Mouse (Mus musculus) forebrain, embryonic 14.5 days (tissue): ENCODE measurements around the gene Rpusd2. TPM values are rescaled to one million over a fixed set of nuclear protein-coding genes. Genes with fewer than 3 reads are reported as not detected.

ENCODE experiments used
- ATAC-seq: fragments of 200-750 bp; cut with Nextera tagmentation; 2 replicates; pipeline ENCODE4 v1.8.0; 2017; ENCODE audit warnings: mild to moderate bottlenecking, moderate library complexity
- DNase-seq: peaks from one replicate; pipeline ENCODE4 v3.0.0-alpha.2; 2015; ENCODE audit warnings: low spot score
- H3K27ac ChIP-seq: fragments of 300-500 bp; sonication (generic); 2 replicates; pipeline ENCODE4 v1.5.1; 2014; ENCODE audit warnings: low read depth, mild to moderate bottlenecking, control low read depth, low read length, moderate library complexity
- H3K27me3 ChIP-seq: fragments of 300-500 bp; sonication (generic); replicated peaks from 2 replicates; pipeline ENCODE4 v1.6.1; 2014; ENCODE audit warnings: low read length, control low read depth, mixed read lengths; ENCODE audit not compliant: control insufficient read depth, insufficient read depth
- H3K36me3 ChIP-seq: fragments of 300-500 bp; sonication (generic); 2 replicates; pipeline ENCODE4 v1.6.1; 2014; ENCODE audit warnings: low read length, control low read depth; ENCODE audit not compliant: control insufficient read depth, insufficient read depth
- H3K4me1 ChIP-seq: fragments of 300-500 bp; sonication (generic); 2 replicates; pipeline ENCODE4 v1.6.1; 2014; ENCODE audit warnings: antibody characterized with exemption, low read length, control low read depth; ENCODE audit not compliant: control insufficient read depth, insufficient read depth
- H3K4me2 ChIP-seq: fragments of 300-500 bp; sonication (generic); 2 replicates; pipeline ENCODE4 v1.6.1; 2014; ENCODE audit warnings: mild to moderate bottlenecking, control low read depth, low read length
- H3K4me3 ChIP-seq: fragments of 300-500 bp; sonication (generic); 2 replicates; pipeline ENCODE4 v1.5.1; 2014; ENCODE audit warnings: low read depth, low read length, control low read depth
- H3K9ac ChIP-seq: fragments of 300-500 bp; sonication (generic); 2 replicates; pipeline ENCODE4 v1.6.1; 2014; ENCODE audit warnings: mild to moderate bottlenecking, low read length, control low read depth, moderate library complexity
- H3K9me3 ChIP-seq: fragments of 300-500 bp; sonication (generic); replicated peaks from 2 replicates; pipeline ENCODE4 v1.6.1; 2016; ENCODE audit warnings: low read length, control low read depth, mixed read lengths; ENCODE audit not compliant: control insufficient read depth
- WGBS: fragments of 180-500 bp; shearing (Covaris S2); extraction: QIAGEN DNeasy Blood & Tissue Kit; methylation state at CpG from one replicate; pipeline ENCODE4 v1.1.7; 2014; 5-methylcytosine and 5-hydroxymethylcytosine counted together
- polyA plus RNA-seq: library from polyadenylated mRNA; unstranded; fragments of >200 nt; fragmentation: Nextera tagmentation; extraction: Ambion mirVana; gene quantifications from 2 replicates; pipeline ENCODE4 v1.2.1, GENCODE M21; 2014

Gene Rpusd2
- polyA plus RNA-seq, 1 experiment from 2014 or later, result 4.2 TPM

- peak within 1 kb of the TSS; percentile 73 for H3K9ac ChIP-seq
- peak within 1 kb of the TSS; percentile 77 for H3K4me3 ChIP-seq
- H3K27ac ChIP-seq, result peak within 1 kb of the TSS; percentile 77
- no peaks in the 10 kb centered on the region for H3K4me1 ChIP-seq
- H3K27me3 ChIP-seq, result no peaks in the 10 kb centered on the region
- peaks cover 3% of the 10 kb centered on the region; the same call in 1 of the 2 replicates for H3K36me3 ChIP-seq
- ATAC-seq (peak; percentile 97), DNase-seq (peak; percentile 98)
- H3K9me3 ChIP-seq, result no peaks in the 10 kb centered on the region
- WGBS, result under 1% methylated on average over 77 of the region's 77 CpGs
- peak within 1 kb of the TSS; percentile 65 for H3K4me2 ChIP-seq
These were observed 12.3 kb downstream of the Rpusd2 start, which contains the start of gene Knl1 for GRCm38 (mm10) chr2:119046649-119047611. Knl1 (plus strand) TSS chr2:119047119.

- Histone ChIP-seq H3K4me3 (peak overlapping the region; percentile 77), H3K9ac (peak overlapping the region; percentile 73; the same call in 1 of the 2 replicates), H3K36me3 (no peaks in the 10 kb centered on the region), H3K4me1 (no peaks in the 10 kb centered on the region), H3K27me3 (no peaks in the 10 kb centered on the region), H3K9me3 (no peaks in the 10 kb centered on the region), H3K4me2 (peak overlapping the region; percentile 65), H3K27ac (no peak overlapping the region)
- 14% methylated on average over 4 of the region's 4 CpGs for WGBS
- ATAC-seq (no peak), DNase-seq (no peak)
These were observed 13.3 kb downstream of the Rpusd2 start for GRCm38 (mm10) chr2:119047849-119048248.

DNA sequence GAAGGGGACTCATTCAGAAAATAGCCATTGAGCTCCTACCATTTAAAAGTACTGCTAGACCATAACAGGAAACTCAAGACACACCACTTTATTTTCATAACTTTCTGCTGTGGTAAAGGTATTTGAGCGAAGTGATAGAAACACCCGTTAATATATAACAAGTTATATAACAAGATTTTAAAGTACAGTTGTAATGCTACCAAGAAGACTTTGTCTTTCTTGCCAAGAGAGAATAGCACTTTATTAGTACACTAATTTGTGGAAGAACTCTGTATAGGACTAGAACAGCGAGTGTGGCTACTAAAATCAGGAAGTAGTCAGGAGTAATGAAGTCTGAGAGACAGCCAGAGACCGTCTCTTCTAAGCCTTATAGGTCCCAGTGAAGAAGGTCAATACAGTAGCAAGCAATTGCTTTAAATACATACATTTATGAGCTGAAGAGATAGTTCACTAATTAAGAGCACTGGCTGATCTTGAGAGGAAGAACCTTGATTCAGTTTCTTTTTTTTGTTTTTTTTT, 15.6 kb downstream of the Rpusd2 start:
- DNase-seq (no peak), ATAC-seq (no peak)
- Histone ChIP-seq H3K36me3 (no peaks in the 10 kb centered on the region), H3K9ac (no peak overlapping the region), H3K9me3 (no peaks in the 10 kb centered on the region), H3K4me3 (no peak overlapping the region), H3K4me1 (no peaks in the 10 kb centered on the region), H3K27me3 (no peaks in the 10 kb centered on the region), H3K27ac (no peak overlapping the region), H3K4me2 (no peak overlapping the region)
- WGBS, result 91% methylated on average over 4 of the region's 4 CpGs

DNA sequence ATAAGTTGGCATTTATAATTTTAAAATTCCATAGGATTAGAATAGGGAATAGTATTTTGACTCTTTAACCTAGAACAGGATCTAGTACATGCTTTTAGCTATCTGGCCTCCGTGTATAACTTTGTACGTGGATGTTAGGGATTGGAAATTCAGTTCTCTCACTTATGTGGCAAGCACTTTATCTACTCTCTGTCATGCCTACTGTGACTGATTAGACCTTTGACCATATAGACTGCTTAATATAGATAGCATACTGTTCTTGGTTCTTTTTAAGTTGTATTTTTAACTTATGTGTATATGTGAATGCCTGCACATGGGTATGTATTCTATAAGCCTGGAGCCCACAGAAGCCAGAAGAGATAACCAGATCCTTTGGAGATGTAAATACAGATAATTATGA, 25.5 kb downstream of the Rpusd2 start:
- Histone ChIP-seq H3K27me3 (no peaks in the 10 kb centered on the region), H3K4me3 (no peak overlapping the region), H3K27ac (no peak overlapping the region), H3K4me2 (no peak overlapping the region), H3K9ac (no peak overlapping the region), H3K36me3 (peaks cover 8% of the 10 kb centered on the region), H3K4me1 (no peaks in the 10 kb centered on the region), H3K9me3 (no peaks in the 10 kb centered on the region)
- no peak for DNase-seq
- no peak for ATAC-seq
- WGBS, result 100% methylated on average over 2 of the region's 2 CpGs

GRCm38 (mm10) chr2:119072397-119072796, 37.8 kb downstream of the Rpusd2 start:
- Histone ChIP-seq H3K27ac (no peak overlapping the region), H3K9me3 (no peaks in the 10 kb centered on the region), H3K9ac (no peak overlapping the region), H3K4me3 (no peak overlapping the region), H3K36me3 (peaks cover 27% of the 10 kb centered on the region), H3K4me1 (no peaks in the 10 kb centered on the region), H3K4me2 (no peak overlapping the region), H3K27me3 (no peaks in the 10 kb centered on the region)
- DNase-seq (no peak), ATAC-seq (no peak)
- WGBS, result 96% methylated on average over 4 of the region's 4 CpGs

GRCm38 (mm10) chr2:119086156-119086555, 51.6 kb downstream of the Rpusd2 start:
- DNase-seq (no peak), ATAC-seq (no peak)
- Histone ChIP-seq H3K4me2 (no peak overlapping the region), H3K4me3 (no peak overlapping the region), H3K9ac (no peak overlapping the region), H3K9me3 (no peaks in the 10 kb centered on the region), H3K36me3 (peaks cover 33% of the 10 kb centered on the region), H3K27me3 (no peaks in the 10 kb centered on the region), H3K4me1 (no peaks in the 10 kb centered on the region), H3K27ac (no peak overlapping the region)
- WGBS, result 87% methylated on average over 2 of the region's 2 CpGs

Other genes starting within 250 kb of the Rpusd2 start
- gene Knstrn, start 220.8 kb upstream of the Rpusd2 start, polyA plus RNA-seq, result 66.2 and 84.2 TPM in 2 replicates
- 39.6 and 45.1 TPM in 2 replicates for gene Ivd, start 172.8 kb upstream of the Rpusd2 start, polyA plus RNA-seq
- gene Bahd1, start 134.4 kb upstream of the Rpusd2 start, polyA plus RNA-seq, result 2.0 and 2.1 TPM in 2 replicates
- gene Chst14, start 108.3 kb upstream of the Rpusd2 start, polyA plus RNA-seq, result 7.1 and 7.4 TPM in 2 replicates
- gene Ccdc32, start 5.4 kb upstream of the Rpusd2 start, polyA plus RNA-seq, result 39.4 and 41.6 TPM in 2 replicates
- gene Knl1, start 12.3 kb downstream of the Rpusd2 start, polyA plus RNA-seq, result 21.1 and 25.2 TPM in 2 replicates
- gene Rad51, start 78.0 kb downstream of the Rpusd2 start, polyA plus RNA-seq, result 20.9 and 29.9 TPM in 2 replicates
- 43.5 and 53.7 TPM in 2 replicates for gene Rmdn3, start 122.2 kb downstream of the Rpusd2 start, polyA plus RNA-seq
- gene Gchfr, start 133.0 kb downstream of the Rpusd2 start, polyA plus RNA-seq, result 1.7 and 2.5 TPM in 2 replicates
- 0.31 and 0.48 TPM in 2 replicates for gene Gm14137, start 139.7 kb downstream of the Rpusd2 start, polyA plus RNA-seq
- 62.8 and 67.6 TPM in 2 replicates for gene Zfyve19, start 173.8 kb downstream of the Rpusd2 start, polyA plus RNA-seq
- gene Dnajc17, start 174.0 kb downstream of the Rpusd2 start, polyA plus RNA-seq, result 24.6 and 29.0 TPM in 2 replicates
- not detected in 2 replicates for gene Ppp1r14d, start 195.1 kb downstream of the Rpusd2 start, polyA plus RNA-seq
- 0.27 and 0.39 TPM in 2 replicates for gene Spint1, start 202.6 kb downstream of the Rpusd2 start, polyA plus RNA-seq
- gene Rhov, start 236.5 kb downstream of the Rpusd2 start, polyA plus RNA-seq, result 8.5 and 12.7 TPM in 2 replicates